Mouse (Mus musculus) bone marrow, adult 2 months (tissue): ENCODE measurements at regions not wholly inside any gene's neighbourhood (a gene's known extent, or its start where the extent isn't known, plus 50 kb on each side); places are given as distances from the start of the nearest gene placed in this dataset.

Experiments
- CTCF ChIP-seq: fragments of 200-500 bp; IDR thresholded peaks from 2 replicates; pipeline ENCODE4 v1.5.1; 2011; ENCODE audit warnings: low read length, control low read depth; ENCODE audit not compliant: control insufficient read depth, insufficient read depth
- POLR2A ChIP-seq: fragments of 200-500 bp; IDR thresholded peaks from 2 replicates; pipeline ENCODE4 v1.6.1; 2011; ENCODE audit warnings: low read depth, mild to moderate bottlenecking, control low read depth, low read length, borderline replicate concordance; ENCODE audit not compliant: control insufficient read depth

GRCm38 (mm10) chr14:37468711-37469110 lies 333.6 kb upstream of the Ghitm start:
- TF ChIP-seq POLR2A: no peak
- no peak for TF ChIP-seq CTCF
